Mouse (Mus musculus): ENCODE data around the gene Mmp28. TPM values are rescaled to one million over a fixed set of nuclear protein-coding genes. Genes with fewer than 3 reads are reported as not detected.

Mmp28 gene
- 3.1 and 4.7 TPM in 2 replicates for polyA plus RNA-seq (2011; ENCODE audit: insufficient read length, low read depth, missing spikeins)

DNA sequence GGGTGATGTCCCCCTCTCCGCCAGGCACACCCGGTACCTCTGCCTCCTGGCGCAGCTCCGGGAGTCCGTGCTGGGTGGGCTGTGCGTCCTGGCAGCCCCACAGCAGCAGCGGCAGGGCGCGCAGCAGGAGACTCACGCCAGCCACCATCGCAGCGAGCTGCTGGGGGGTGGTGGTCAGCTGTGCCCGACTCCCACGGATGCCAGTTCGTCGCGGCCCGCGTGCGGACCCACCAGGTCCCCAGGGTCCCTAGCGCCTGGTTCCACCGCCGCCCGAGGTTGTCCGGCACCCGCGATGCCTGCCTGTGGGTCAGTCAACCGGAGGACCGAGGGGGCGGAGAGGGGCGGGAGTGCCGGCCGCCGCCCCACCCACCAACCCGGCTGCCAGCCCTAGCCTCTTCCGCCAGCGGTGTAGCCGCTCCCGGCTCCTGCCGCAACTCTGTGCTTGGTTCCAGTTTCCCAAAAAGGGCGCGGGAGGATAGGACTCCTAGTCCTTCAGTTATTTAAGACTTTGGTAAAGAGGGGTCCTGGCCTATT, at the start of gene Mmp28:
Gene Mmp28 (minus strand): TSS at position 361 of the 534 bp plus-strand sequence.
- H3K4me1 ChIP-seq (ENCODE audit: control insufficient read depth, insufficient read depth, low read length), result peaks cover 18% of the 10 kb centered on the region
- peak within 1 kb of the TSS; percentile 52 for H3K4me3 ChIP-seq (ENCODE audit: insufficient read depth, low read length)
- no peak within 1 kb of the TSS for H3K27ac ChIP-seq (ENCODE audit: insufficient read depth, low read length)
- TF ChIP-seq CTCF (IDR thresholded peaks at IDR 0.05; ENCODE audit: borderline replicate concordance, insufficient read depth, low read length), result no peak
- peak; percentile 60; the same call in 1 of the 2 replicates for TF ChIP-seq POLR2A (IDR thresholded peaks at IDR 0.05; ENCODE audit: low read depth, low read length)

DNA sequence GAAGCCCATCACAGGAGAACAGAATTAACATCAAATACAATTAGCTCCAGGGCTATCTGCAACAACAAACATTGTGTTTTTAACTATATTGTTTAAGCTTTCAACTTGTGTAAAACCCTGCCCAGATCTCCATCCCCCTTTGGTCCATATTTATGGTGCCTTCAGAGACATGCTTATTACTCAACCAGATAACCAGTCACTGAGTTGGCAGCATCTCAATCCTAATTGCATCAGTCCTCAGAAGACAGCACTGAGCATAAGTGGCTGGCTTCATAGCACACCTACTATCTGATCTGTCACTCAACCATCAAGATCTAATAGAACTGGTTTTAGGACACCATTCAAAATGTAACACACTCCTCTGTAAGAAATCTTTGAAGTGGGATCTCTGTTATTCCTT, 46.6 kb upstream of the Mmp28 start:
- Histone ChIP-seq H3K4me3 (ENCODE audit: insufficient read depth, low read length) (no peak overlapping the region), H3K4me1 (ENCODE audit: control insufficient read depth, insufficient read depth, low read length) (no peaks in the 10 kb centered on the region), H3K27ac (ENCODE audit: insufficient read depth, low read length) (no peak overlapping the region)
- TF ChIP-seq POLR2A (IDR thresholded peaks at IDR 0.05; ENCODE audit: low read depth, low read length), result no peak
- no peak for TF ChIP-seq CTCF (IDR thresholded peaks at IDR 0.05; ENCODE audit: borderline replicate concordance, insufficient read depth, low read length)

DNA sequence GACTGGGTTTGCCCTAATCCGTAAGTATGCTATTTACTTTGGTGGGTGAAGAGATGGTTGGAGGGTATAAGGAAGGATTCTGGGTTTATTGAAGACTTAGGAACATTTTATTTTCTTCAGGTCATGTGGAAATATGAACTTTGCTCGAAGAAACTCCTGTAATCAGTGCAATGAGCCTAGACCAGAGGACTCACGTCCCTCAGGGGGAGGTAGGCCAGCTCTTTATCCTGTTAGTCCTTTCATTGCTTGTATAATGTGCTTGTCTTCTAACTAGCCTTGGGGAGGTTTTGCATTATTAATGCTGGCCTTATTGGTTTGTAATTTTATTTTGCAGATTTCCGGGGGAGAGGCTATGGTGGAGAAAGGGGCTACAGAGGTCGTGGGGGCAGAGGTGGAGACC, 41.4 kb upstream of the Mmp28 start:
- Histone ChIP-seq H3K4me3 (ENCODE audit: insufficient read depth, low read length) (no peak overlapping the region), H3K4me1 (ENCODE audit: control insufficient read depth, insufficient read depth, low read length) (no peaks in the 10 kb centered on the region), H3K27ac (ENCODE audit: insufficient read depth, low read length) (no peak overlapping the region)
- no peak for TF ChIP-seq POLR2A (IDR thresholded peaks at IDR 0.05; ENCODE audit: low read depth, low read length)
- no peak for TF ChIP-seq CTCF (IDR thresholded peaks at IDR 0.05; ENCODE audit: borderline replicate concordance, insufficient read depth, low read length)

DNA sequence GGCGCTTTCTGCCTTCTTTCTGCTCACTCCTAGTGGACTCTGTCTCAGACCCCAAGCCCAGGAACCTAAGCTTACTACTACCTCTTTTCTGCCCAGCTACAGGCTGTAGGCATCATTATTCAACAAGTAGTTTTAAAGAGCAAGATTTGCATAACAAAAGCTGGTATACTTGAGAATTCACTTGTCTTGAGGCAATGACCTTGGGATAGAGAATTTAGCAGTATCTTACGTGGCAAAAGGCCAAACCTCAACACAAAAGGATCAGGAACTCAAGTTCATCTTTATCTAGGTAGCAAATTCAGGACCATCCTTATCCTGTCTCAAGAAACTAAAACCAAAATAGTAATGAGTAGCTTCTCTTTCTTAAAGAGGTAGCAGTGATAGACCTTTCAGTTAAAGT, 32.7 kb upstream of the Mmp28 start:
- H3K4me1 ChIP-seq (ENCODE audit: control insufficient read depth, insufficient read depth, low read length), result no peaks in the 10 kb centered on the region
- TF ChIP-seq CTCF (IDR thresholded peaks at IDR 0.05; ENCODE audit: borderline replicate concordance, insufficient read depth, low read length) (no peak), POLR2A (IDR thresholded peaks at IDR 0.05; ENCODE audit: low read depth, low read length) (no peak)
- H3K27ac ChIP-seq (ENCODE audit: insufficient read depth, low read length), result no peak overlapping the region
- H3K4me3 ChIP-seq (ENCODE audit: insufficient read depth, low read length), result no peak overlapping the region

DNA sequence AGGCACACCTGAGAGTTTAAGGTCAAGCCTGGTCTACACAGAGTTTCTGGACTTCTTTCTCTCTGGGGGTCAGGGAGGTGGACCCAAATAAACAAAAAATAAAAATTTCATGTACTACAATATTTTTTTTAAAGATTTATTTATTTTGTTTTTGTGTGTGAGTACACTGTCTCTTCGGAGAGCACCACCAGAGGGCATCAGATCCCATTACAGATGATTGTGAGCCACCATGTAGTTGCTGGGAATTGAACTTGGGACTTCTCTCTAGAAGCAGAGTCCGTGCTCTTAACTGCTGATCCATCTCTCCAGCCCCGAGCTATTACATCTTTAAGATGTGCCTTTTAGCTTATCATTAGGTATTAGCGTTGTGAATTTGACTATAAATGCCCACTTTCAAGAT, 28.6 kb upstream of the Mmp28 start:
- TF ChIP-seq CTCF (IDR thresholded peaks at IDR 0.05; ENCODE audit: borderline replicate concordance, insufficient read depth, low read length), result no peak
- TF ChIP-seq POLR2A (IDR thresholded peaks at IDR 0.05; ENCODE audit: low read depth, low read length), result no peak
- Histone ChIP-seq H3K27ac (ENCODE audit: insufficient read depth, low read length) (no peak overlapping the region), H3K4me3 (ENCODE audit: insufficient read depth, low read length) (no peak overlapping the region), H3K4me1 (ENCODE audit: control insufficient read depth, insufficient read depth, low read length) (no peaks in the 10 kb centered on the region)

DNA sequence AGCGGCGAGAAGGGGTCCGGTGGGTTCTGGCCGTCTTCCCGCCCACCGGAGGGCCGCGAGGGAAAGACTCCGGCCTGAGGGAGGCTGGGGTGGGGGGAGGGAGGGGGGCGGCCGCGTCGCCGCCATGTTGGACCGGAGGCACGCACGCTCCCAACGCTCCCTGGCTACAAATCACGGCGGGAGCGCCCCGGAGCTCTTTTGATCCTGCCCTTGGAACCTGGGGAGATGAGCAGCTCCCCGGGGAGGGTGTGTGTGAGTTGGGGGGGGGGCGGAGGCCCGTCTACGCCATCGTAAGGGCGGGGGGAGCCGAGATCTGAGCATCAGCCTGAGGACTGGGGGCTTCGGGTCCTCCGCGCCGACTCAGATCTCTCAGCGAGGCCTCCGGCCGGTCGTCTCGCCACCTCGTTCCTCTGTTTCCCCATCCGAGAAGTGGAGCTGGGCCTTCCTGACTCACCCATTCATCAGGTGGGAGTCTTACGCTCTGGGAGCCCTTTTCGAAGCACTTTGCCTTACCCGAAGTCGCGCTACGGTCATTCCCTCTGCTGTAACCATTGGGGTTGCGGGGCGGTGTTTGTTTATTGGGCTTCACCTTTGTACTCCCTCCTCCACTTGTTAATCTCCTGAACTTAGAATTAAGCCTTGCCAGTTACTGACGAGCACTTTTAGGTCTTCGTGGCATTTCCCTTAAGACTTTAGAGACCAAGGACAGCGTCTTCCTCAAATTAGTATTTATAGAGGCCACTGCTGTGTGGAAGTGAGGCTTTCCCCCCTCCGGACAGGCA, 10.6 kb upstream of the Mmp28 start:
- Histone ChIP-seq H3K4me1 (ENCODE audit: control insufficient read depth, insufficient read depth, low read length) (peaks cover 3% of the 10 kb centered on the region; the same call in 1 of the 2 replicates), H3K27ac (ENCODE audit: insufficient read depth, low read length) (peak overlapping the region; percentile 75), H3K4me3 (ENCODE audit: insufficient read depth, low read length) (peak overlapping the region; percentile 96)
- TF ChIP-seq CTCF (IDR thresholded peaks at IDR 0.05; ENCODE audit: borderline replicate concordance, insufficient read depth, low read length) (no peak), POLR2A (IDR thresholded peaks at IDR 0.05; ENCODE audit: low read depth, low read length) (no peak)

DNA sequence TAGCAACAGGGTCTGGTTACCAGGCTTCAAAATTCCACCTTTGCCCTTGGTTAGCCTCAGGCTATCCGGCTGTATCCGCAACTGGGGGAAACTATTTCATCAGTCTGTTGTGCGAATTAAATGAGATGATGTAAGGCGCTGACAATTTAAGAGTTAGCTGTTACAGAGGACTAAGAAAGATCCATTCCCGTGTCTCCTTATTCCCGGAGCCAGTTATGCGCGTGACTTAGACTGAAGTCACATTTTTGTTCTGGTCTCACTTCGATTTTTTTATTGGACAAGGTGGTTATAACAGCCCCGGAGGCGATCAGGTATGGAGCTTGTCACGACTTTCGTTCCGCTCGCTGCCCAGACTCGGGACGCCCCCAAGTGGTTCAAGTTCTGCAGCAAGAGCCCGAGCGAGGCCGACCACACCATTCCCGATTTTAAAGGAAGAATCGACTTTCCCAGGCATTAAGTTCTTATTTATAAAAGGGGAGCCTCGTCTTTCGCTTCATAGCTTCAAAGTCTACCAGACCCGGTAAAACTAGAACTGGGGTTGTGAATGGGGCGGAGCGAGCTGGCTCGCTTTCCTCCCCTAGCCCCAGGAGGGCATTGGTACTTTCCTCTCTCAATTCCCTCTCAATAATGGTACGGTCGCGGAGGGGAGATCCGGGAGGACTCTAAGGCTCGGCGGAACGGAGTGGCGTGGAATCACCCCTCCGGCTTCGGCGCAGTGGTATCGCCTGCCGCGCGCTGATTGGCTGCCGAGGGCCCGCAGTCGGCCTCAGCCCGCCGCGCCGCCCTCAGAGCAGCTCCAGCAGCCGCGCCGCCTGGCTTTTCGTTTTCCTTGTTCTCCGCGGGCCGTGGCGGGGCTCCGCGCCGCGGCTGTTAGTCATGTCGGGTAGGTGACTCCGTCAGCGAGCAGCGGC, 9.7 kb upstream of the Mmp28 start, which contains the start of gene Taf15:
Gene Taf15 (plus strand): TSS at position 763 of the 911 bp plus-strand sequence.
- TF ChIP-seq POLR2A (IDR thresholded peaks at IDR 0.05; ENCODE audit: low read depth, low read length) (peak; percentile 87), CTCF (IDR thresholded peaks at IDR 0.05; ENCODE audit: borderline replicate concordance, insufficient read depth, low read length) (peak; percentile 45)
- Histone ChIP-seq H3K4me1 (ENCODE audit: control insufficient read depth, insufficient read depth, low read length) (peaks cover 3% of the 10 kb centered on the region; the same call in 1 of the 2 replicates), H3K27ac (ENCODE audit: insufficient read depth, low read length) (peak within 1 kb of the TSS; percentile 96), H3K4me3 (ENCODE audit: insufficient read depth, low read length) (peak within 1 kb of the TSS; percentile 96)

DNA sequence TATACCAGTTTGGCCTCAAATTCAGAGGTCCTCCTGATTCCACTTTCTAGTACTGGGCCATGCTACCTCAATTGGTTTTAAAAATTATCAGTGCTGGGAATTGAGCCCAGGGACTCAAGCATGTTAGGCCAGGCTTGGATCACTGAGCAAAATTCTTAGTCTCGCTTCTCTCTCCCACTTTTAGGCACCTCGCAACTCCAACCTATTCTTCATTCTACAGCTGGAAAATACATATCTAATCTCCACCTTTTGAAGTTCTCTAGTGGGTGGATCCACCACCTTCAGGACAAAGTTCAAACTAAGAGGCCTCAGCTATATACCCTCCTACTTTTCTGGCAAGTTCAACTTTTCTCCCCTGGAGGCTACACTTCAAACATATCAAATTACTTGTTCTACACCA, 8.9 kb upstream of the Mmp28 start:
- TF ChIP-seq CTCF (IDR thresholded peaks at IDR 0.05; ENCODE audit: borderline replicate concordance, insufficient read depth, low read length) (no peak), POLR2A (IDR thresholded peaks at IDR 0.05; ENCODE audit: low read depth, low read length) (no peak)
- Histone ChIP-seq H3K4me1 (ENCODE audit: control insufficient read depth, insufficient read depth, low read length) (peaks cover 10% of the 10 kb centered on the region), H3K27ac (ENCODE audit: insufficient read depth, low read length) (peak overlapping the region; percentile 96), H3K4me3 (ENCODE audit: insufficient read depth, low read length) (peak overlapping the region; percentile 38; the same call in 1 of the 2 replicates)

DNA sequence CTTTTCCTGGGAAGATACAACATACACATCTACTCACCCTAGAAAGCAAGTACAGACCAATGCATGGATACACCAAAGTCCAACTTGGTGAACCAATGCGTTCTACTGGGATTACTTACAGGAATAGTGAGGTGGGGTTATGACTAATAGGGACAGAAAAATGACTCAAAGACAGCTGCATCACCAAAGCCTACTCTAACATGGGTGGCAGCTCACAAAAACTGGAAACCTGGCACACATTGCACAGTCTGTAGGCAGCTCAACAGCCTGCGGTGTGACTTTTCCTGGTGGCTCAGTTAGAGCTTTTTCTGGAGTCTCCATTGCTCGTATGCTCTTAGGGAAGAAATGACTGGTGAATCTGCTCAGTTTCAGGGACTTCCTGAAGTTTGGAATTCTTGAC, 5.9 kb upstream of the Mmp28 start:
- H3K4me3 ChIP-seq (ENCODE audit: insufficient read depth, low read length), result no peak overlapping the region
- TF ChIP-seq POLR2A (IDR thresholded peaks at IDR 0.05; ENCODE audit: low read depth, low read length) (no peak), CTCF (IDR thresholded peaks at IDR 0.05; ENCODE audit: borderline replicate concordance, insufficient read depth, low read length) (no peak)
- H3K4me1 ChIP-seq (ENCODE audit: control insufficient read depth, insufficient read depth, low read length), result peaks cover 14% of the 10 kb centered on the region
- H3K27ac ChIP-seq (ENCODE audit: insufficient read depth, low read length), result no peak overlapping the region

Measured in embryonic fibroblast, embryonic 13.5 days (primary cell).